ENCODE assay signal across 14 mouse cellular contexts in the genomic region with DNA sequence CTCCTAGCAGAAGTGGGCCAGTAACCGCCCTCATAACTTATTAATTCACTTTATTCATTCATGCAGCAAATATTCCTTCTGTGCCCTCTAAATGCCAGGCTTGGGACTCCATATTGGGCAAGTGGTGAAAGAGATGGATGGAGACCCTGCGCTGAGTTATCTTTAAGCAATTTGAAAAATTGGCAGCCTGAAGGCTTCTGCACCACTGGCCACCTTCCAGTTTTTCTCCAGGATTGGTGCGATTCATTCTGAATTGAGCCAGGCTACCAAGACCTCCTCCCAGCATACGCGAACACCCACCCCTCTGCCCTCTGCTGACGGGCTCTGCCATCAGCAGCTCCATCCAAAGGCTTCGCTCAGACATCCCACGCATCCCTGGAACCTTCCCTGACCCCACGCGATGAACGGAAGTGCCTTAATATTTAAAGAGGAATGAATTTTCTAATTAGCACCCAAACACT. TPM values are rescaled to one million over a fixed set of nuclear protein-coding genes. Genes with fewer than 3 reads are reported as not detected.
DNase-seq lines count a peak whose midpoint lies in the region; ATAC-seq and TF ChIP-seq lines count a peak whose summit lies in the region.
"Had no signal": no experiment of that assay in that cellular context is flagged by ENCODE, and none has a peak within 500 bp of the region (broad histone marks: within the 10 kb centered on the region; RNA-seq: fewer than 3 reads in every experiment).

No protein-coding gene starts in this region.

- H3K27me3 ChIP-seq in midbrain, embryonic 10.5 days (ENCODE audit: low read depth, poor library complexity, severe bottlenecking): peaks cover 51% of the 10 kb centered on the region
- H3K27me3 ChIP-seq in midbrain, embryonic 16.5 days (ENCODE audit: control insufficient read depth, insufficient read depth, low read depth, low read length): no peaks in the 10 kb centered on the region
- no peaks in the 10 kb centered on the region for H3K27me3 ChIP-seq in forebrain, embryonic 15.5 days
- H3K27me3 ChIP-seq in stomach, postnatal 0 days (ENCODE audit: control insufficient read depth, insufficient read depth, low read length): no peaks in the 10 kb centered on the region
- no peaks in the 10 kb centered on the region for H3K27me3 ChIP-seq in thymus, adult 2 months (ENCODE audit: control insufficient read depth, insufficient read depth, low read length)

- no peak overlapping the region for H3K27ac ChIP-seq in gastrocnemius, adult 2 months
- peak overlapping the region; percentile 57; the same call in 1 of the 2 replicates for H3K27ac ChIP-seq in midbrain, embryonic 10.5 days (replicated peaks)
- H3K27ac ChIP-seq in midbrain, embryonic 16.5 days (ENCODE audit: low read length): no peak overlapping the region
- H3K27ac ChIP-seq in forebrain, embryonic 15.5 days (replicated peaks): peak overlapping the region; percentile 53
- no peak overlapping the region for H3K27ac ChIP-seq in stomach, postnatal 0 days (replicated peaks)
- no peak overlapping the region for H3K27ac ChIP-seq in thymus, adult 2 months (ENCODE audit: control insufficient read depth, insufficient read depth, low read length)

- H3K4me1 ChIP-seq in midbrain, embryonic 10.5 days: peaks cover 80% of the 10 kb centered on the region
- H3K4me1 ChIP-seq in midbrain, embryonic 16.5 days (ENCODE audit: control insufficient read depth, insufficient read depth, low read length): peaks cover 36% of the 10 kb centered on the region
- peaks cover 54% of the 10 kb centered on the region for H3K4me1 ChIP-seq in forebrain, embryonic 15.5 days
- peaks cover 5% of the 10 kb centered on the region; the same call in 1 of the 2 replicates for H3K4me1 ChIP-seq in stomach, postnatal 0 days (replicated peaks; ENCODE audit: control insufficient read depth, insufficient read depth)
- H3K4me1 ChIP-seq in thymus, adult 2 months (replicated peaks; ENCODE audit: control insufficient read depth, insufficient read depth, low read length): no peaks in the 10 kb centered on the region

- H3K4me3 ChIP-seq in gastrocnemius, adult 2 months: no peak overlapping the region
- H3K4me3 ChIP-seq in midbrain, embryonic 10.5 days: 0 out of 2 replicates have a peak overlapping the region, but pooled peaks have one; percentile 2
- no peak overlapping the region for H3K4me3 ChIP-seq in midbrain, embryonic 16.5 days (ENCODE audit: low read depth, low read length)
- H3K4me3 ChIP-seq in forebrain, embryonic 15.5 days: no peak overlapping the region
- H3K4me3 ChIP-seq in stomach, postnatal 0 days (ENCODE audit: low read depth, low read length): no peak overlapping the region
- H3K4me3 ChIP-seq in thymus, adult 2 months (ENCODE audit: control insufficient read depth, insufficient read depth, low read length): no peak overlapping the region

- H3K36me3 ChIP-seq in midbrain, embryonic 10.5 days: no peaks in the 10 kb centered on the region
- H3K36me3 ChIP-seq in midbrain, embryonic 16.5 days (ENCODE audit: control insufficient read depth, insufficient read depth, low read length): no peaks in the 10 kb centered on the region
- no peaks in the 10 kb centered on the region for H3K36me3 ChIP-seq in forebrain, embryonic 15.5 days
- H3K36me3 ChIP-seq in stomach, postnatal 0 days (ENCODE audit: control insufficient read depth, insufficient read depth, low read length): no peaks in the 10 kb centered on the region
- no peaks in the 10 kb centered on the region for H3K36me3 ChIP-seq in thymus, adult 2 months (ENCODE audit: control insufficient read depth, insufficient read depth, low read length)

- H3K4me2 ChIP-seq in midbrain, embryonic 16.5 days (ENCODE audit: low read length): no peak overlapping the region
- H3K4me2 ChIP-seq in forebrain, embryonic 15.5 days (replicated peaks): no peak overlapping the region
- no peak overlapping the region for H3K4me2 ChIP-seq in stomach, postnatal 0 days (replicated peaks; ENCODE audit: low read depth)
- H3K4me2 ChIP-seq: liver, embryonic 11.5 days had no signal

- DNase-seq in gastrocnemius, adult 2 months: peak; percentile 17
- no peak for DNase-seq in gastrocnemius, adult 8-10 months (ENCODE audit: low spot score in 2 of 2)
- DNase-seq in midbrain, embryonic 10.5 days (ENCODE audit: low spot score): peak; percentile 41
- peak; percentile 25 for DNase-seq in stomach, postnatal 0 days (ENCODE audit: low spot score)
- DNase-seq in left cerebral cortex, adult 11 months (ENCODE audit: low spot score): no peak
- no peak for DNase-seq in thymus, adult 2 months
- DNase-seq: cerebellum, adult 2 months; gastrocnemius, postnatal 10 days; kidney, postnatal 36 days had no signal

- no peak for ATAC-seq in midbrain, embryonic 16.5 days
- no peak for ATAC-seq in forebrain, embryonic 15.5 days (replicated peaks)
- ATAC-seq in stomach, postnatal 0 days (ENCODE audit: low FRiP score, low TSS enrichment): no peak

- no peaks in the 10 kb centered on the region for H3K9me3 ChIP-seq in midbrain, embryonic 10.5 days (replicated peaks)
- no peaks in the 10 kb centered on the region for H3K9me3 ChIP-seq in midbrain, embryonic 16.5 days (replicated peaks; ENCODE audit: control insufficient read depth, low read length, poor library complexity, severe bottlenecking)
- no peaks in the 10 kb centered on the region for H3K9me3 ChIP-seq in forebrain, embryonic 15.5 days
- H3K9me3 ChIP-seq in stomach, postnatal 0 days (ENCODE audit: control insufficient read depth, low read length): no peaks in the 10 kb centered on the region

- no peak for TF ChIP-seq EP300 in stomach, postnatal 0 days (optimal IDR thresholded peaks at IDR 0.05)

- intact Hi-C loops in gastrocnemius, adult 2 months (cut with DNase I): no loop called here

- TF ChIP-seq CTCF in gastrocnemius, adult 2 months (IDR thresholded peaks at IDR 0.05): 0 out of 2 replicates have a peak, but pooled peaks have one; percentile 1
- TF ChIP-seq CTCF in stomach, postnatal 0 days (IDR thresholded peaks at IDR 0.05; ENCODE audit: low read depth): peak; percentile 54
- TF ChIP-seq CTCF in thymus, adult 2 months (IDR thresholded peaks at IDR 0.05; ENCODE audit: borderline replicate concordance, control insufficient read depth, extremely low read depth, insufficient read depth, low read length, poor library complexity): no peak

- no peak for TF ChIP-seq POLR2A in thymus, adult 2 months (IDR thresholded peaks at IDR 0.05; ENCODE audit: control insufficient read depth, extremely low read depth, insufficient read depth, low read length, poor library complexity)

- H3K9ac ChIP-seq in midbrain, embryonic 16.5 days (ENCODE audit: low read depth, low read length): no peak overlapping the region
- no peak overlapping the region for H3K9ac ChIP-seq in forebrain, embryonic 15.5 days (replicated peaks)
- no peak overlapping the region for H3K9ac ChIP-seq in stomach, postnatal 0 days (ENCODE audit: low read length)

- WGBS in midbrain, embryonic 10.5 days: 14% methylated on average over 11 of the region's 11 CpGs
- 12% methylated on average over 11 of the region's 11 CpGs for WGBS in midbrain, embryonic 16.5 days
- WGBS in forebrain, embryonic 15.5 days: 5% methylated on average over 11 of the region's 11 CpGs
- WGBS in stomach, postnatal 0 days: 29% methylated on average over 11 of the region's 11 CpGs
- 89% methylated on average over 11 of the region's 11 CpGs for WGBS in thymus, adult 2 months

RNA-seq across cellular contexts. Expression of gene Klhdc8a, which starts 10.4 kb away (rescaled TPM):
- under 1 TPM; 0.13 to 0.31 TPM for total RNA-seq in gastrocnemius, adult 2 months (2021)
- under 1 TPM; 0.07 to 0.32 (median 0.17) TPM for total RNA-seq in gastrocnemius, adult 8-10 months (2022)
- polyA plus RNA-seq in midbrain, embryonic 10.5 days (2016; fragmentation: Nextera tagmentation; extraction: Ambion mirVana): 1.4 and 2.8 TPM in 2 replicates
- 8.3 and 10.8 TPM in 2 replicates for polyA plus RNA-seq in midbrain, embryonic 16.5 days (2015; fragmentation: Nextera tagmentation; extraction: Ambion mirVana)
- polyA plus RNA-seq in forebrain, embryonic 15.5 days (2015; fragmentation: Nextera tagmentation; extraction: Ambion mirVana): 2.4 and 3.1 TPM in 2 replicates
- polyA plus RNA-seq in stomach, postnatal 0 days (2015; fragmentation: Nextera tagmentation; extraction: Ambion mirVana): 0.31 and 0.34 TPM in 2 replicates
- 5.5 and 6.6 TPM in 2 replicates for polyA plus RNA-seq in thymus, adult 2 months (2012; rRNA removed)
- total RNA-seq: MEL had no signal

RNA-seq across cellular contexts. Expression of gene Nuak2, which starts 27.9 kb away (rescaled TPM):
- total RNA-seq in gastrocnemius, adult 2 months (2021): under 1 TPM; 0.38 to 0.98 TPM
- total RNA-seq in gastrocnemius, adult 8-10 months (2022): under 1 TPM; 0.45 to 0.94 (median 0.52) TPM
- polyA plus RNA-seq in midbrain, embryonic 10.5 days (2016; fragmentation: Nextera tagmentation; extraction: Ambion mirVana): 87.1 and 101 TPM in 2 replicates
- polyA plus RNA-seq in midbrain, embryonic 16.5 days (2015; fragmentation: Nextera tagmentation; extraction: Ambion mirVana): 19.8 and 22.0 TPM in 2 replicates
- 15.9 and 16.5 TPM in 2 replicates for polyA plus RNA-seq in forebrain, embryonic 15.5 days (2015; fragmentation: Nextera tagmentation; extraction: Ambion mirVana)
- polyA plus RNA-seq in stomach, postnatal 0 days (2015; fragmentation: Nextera tagmentation; extraction: Ambion mirVana): 4.5 and 6.2 TPM in 2 replicates
- polyA plus RNA-seq in thymus, adult 2 months (2012; rRNA removed): 5.6 and 5.7 TPM in 2 replicates

RNA-seq across cellular contexts. Expression of gene Gm10188, which starts 58.5 kb away (rescaled TPM):
- not detected for total RNA-seq in gastrocnemius, adult 2 months (2021)
- not detected for total RNA-seq in gastrocnemius, adult 8-10 months (2022)
- polyA plus RNA-seq in midbrain, embryonic 10.5 days (2016; fragmentation: Nextera tagmentation; extraction: Ambion mirVana): 0.23 and 0.46 TPM in 2 replicates
- polyA plus RNA-seq in midbrain, embryonic 16.5 days (2015; fragmentation: Nextera tagmentation; extraction: Ambion mirVana): 0.28 and 0.63 TPM in 2 replicates
- 0.56 and 0.60 TPM in 2 replicates for polyA plus RNA-seq in forebrain, embryonic 15.5 days (2015; fragmentation: Nextera tagmentation; extraction: Ambion mirVana)
- polyA plus RNA-seq in stomach, postnatal 0 days (2015; fragmentation: Nextera tagmentation; extraction: Ambion mirVana): 0.19 TPM in 1 of 2 replicates, not detected in the other
- not detected in 2 replicates for polyA plus RNA-seq in thymus, adult 2 months (2012; rRNA removed)
- total RNA-seq: gastrocnemius, postnatal 10 days; MEL had no signal
- polyA plus RNA-seq: cerebellum, adult 2 months; liver, embryonic 11.5 days; neural tube, embryonic 11.5 days had no signal

Comparison
In these comparisons a context has a peak if more than half of its experiments do, and no peak if none do; other contexts are left out.
1. DNase-seq: peak in gastrocnemius, adult 2 months (single experiment), midbrain, embryonic 10.5 days (single experiment) and stomach, postnatal 0 days (single experiment); none in gastrocnemius, adult 8-10 months (0 of 2), left cerebral cortex, adult 11 months (single experiment) and thymus, adult 2 months (single experiment).
2. H3K27ac ChIP-seq: peak in midbrain, embryonic 10.5 days (single experiment) and forebrain, embryonic 15.5 days (single experiment); none in gastrocnemius, adult 2 months (single experiment), midbrain, embryonic 16.5 days (single experiment), stomach, postnatal 0 days (single experiment) and thymus, adult 2 months (single experiment).